Mouse (Mus musculus): ENCODE results near the gene Atg5. TPM values are rescaled to one million over a fixed set of nuclear protein-coding genes. Genes with fewer than 3 reads are reported as not detected.

Gene Atg5
- total and polyA plus RNA-seq, 2 experiments from 2014 or later, result 27.7 to 50.3 TPM

DNA sequence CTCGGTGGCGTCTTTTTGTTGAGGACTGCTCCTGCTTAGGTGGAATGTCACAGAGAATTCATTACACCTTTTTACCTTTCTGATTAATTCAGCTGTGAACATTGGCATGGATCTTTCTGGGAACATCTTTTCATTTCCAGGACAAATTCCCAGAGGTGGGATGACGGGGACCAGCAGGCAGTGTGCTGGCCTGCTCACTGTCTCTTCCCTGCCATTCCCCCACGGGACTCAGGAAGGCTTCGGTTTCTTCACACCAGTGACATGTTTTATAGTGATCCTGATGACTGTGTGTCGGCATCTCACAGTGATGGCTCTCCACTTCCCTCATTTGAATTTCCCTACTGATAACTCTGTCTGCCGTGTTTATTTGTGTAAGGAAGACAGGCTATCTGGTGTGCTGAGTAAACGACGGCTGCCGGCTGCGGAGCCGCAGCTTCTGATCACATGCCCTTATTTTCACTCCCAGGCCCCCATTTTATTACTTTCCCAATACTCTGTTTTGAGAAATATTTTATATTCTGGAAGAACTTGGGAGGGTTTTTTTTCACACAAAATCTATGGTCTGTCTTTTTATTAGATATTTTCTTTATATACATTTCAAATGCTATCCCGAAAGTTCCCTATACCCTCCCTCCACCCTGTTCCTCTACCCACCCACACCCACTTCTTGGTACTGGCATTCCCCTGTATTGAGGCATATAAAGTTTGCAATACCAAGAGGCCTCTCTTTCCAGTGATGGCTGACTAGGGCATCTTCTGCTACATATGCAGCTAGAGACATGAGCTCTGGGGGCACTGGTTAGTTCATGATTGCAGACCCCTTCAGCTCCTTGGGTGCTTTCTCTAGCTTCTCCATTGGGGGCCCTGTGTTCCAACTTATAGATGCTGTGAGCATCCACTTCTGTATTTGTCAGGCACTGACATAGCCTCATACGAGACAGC is 80.6 kb downstream of the Atg5 start:
- no peak overlapping the region for H3K27ac ChIP-seq (ENCODE audit: low read depth, low read length)
- H3K9me3 ChIP-seq (ENCODE audit: low read length), result no peaks in the 10 kb centered on the region
- H3K9ac ChIP-seq, result no peak overlapping the region
- H3K4me2 ChIP-seq (ENCODE audit: low read depth), result no peak overlapping the region
- no peak for ATAC-seq
- H3K36me3 ChIP-seq (ENCODE audit: insufficient read depth), result no peaks in the 10 kb centered on the region
- 78% methylated on average over 14 of the region's 14 CpGs for WGBS
- H3K4me1 ChIP-seq (ENCODE audit: insufficient read depth), result no peaks in the 10 kb centered on the region
- H3K27me3 ChIP-seq (ENCODE audit: insufficient read depth, low read length), result no peaks in the 10 kb centered on the region
- no peak overlapping the region for H3K4me3 ChIP-seq (ENCODE audit: low read depth, low read length)
- TF ChIP-seq CTCF (IDR thresholded peaks at IDR 0.05; ENCODE audit: low read depth), result no peak
- DNase-seq, result no peak

DNA sequence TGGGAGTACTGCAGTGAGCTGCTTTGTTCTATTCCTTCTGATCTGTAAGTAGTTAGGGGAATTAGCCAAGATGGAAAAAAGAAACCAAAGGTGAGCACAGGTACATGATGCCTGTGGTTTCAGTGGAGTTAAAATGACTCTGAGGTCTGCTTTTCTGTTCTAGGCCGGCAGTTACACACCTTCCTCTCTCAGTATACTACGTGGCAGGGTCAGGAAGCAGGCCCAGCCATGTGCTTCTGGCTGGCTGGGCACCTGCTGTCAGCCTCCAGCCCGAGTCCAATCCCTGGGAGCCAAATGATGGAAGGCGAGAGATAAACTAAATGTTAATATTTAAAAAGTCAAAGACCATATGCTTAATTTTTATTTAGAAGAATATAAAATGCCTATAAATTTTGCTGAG is 85.3 kb downstream of the Atg5 start:
- ATAC-seq, result no peak

DNA sequence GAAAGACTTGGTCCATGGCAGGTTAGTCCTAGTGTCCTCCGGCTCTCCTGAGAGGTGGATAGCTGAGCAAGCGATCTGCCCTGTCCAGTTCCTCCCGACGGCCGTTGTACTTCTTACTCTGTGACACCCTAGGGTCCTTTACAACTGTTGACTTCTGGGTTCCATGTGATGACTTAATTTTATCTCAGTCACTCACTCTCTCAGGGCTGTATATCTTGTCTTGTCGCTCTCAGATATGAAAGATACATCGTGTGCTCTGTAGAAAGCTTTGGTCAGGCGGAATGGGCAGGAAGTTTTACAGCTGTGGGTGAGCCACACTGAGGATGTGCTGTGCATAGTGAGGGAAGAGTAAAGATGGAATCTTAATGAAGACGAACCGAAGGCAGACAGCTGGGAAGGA is 86.2 kb downstream of the Atg5 start:
- no peak for ATAC-seq
- H3K4me3 ChIP-seq (ENCODE audit: low read depth, low read length), result no peak overlapping the region
- H3K27ac ChIP-seq (ENCODE audit: low read depth, low read length), result no peak overlapping the region
- H3K36me3 ChIP-seq (ENCODE audit: insufficient read depth), result no peaks in the 10 kb centered on the region
- H3K4me1 ChIP-seq (ENCODE audit: insufficient read depth), result no peaks in the 10 kb centered on the region
- no peak overlapping the region for H3K9ac ChIP-seq
- WGBS, result 91% methylated on average over 10 of the region's 10 CpGs
- no peak for TF ChIP-seq CTCF (IDR thresholded peaks at IDR 0.05; ENCODE audit: low read depth)
- H3K9me3 ChIP-seq (ENCODE audit: low read length), result no peaks in the 10 kb centered on the region
- DNase-seq, result no peak
- H3K4me2 ChIP-seq (ENCODE audit: low read depth), result no peak overlapping the region
- H3K27me3 ChIP-seq (ENCODE audit: insufficient read depth, low read length), result no peaks in the 10 kb centered on the region

More for the DNA sequence above, 85.3 kb downstream of the Atg5 start:
- no peak overlapping the region for H3K9ac ChIP-seq
- H3K4me2 ChIP-seq (ENCODE audit: low read depth), result no peak overlapping the region
- no peaks in the 10 kb centered on the region for H3K27me3 ChIP-seq (ENCODE audit: insufficient read depth, low read length)
- H3K9me3 ChIP-seq (ENCODE audit: low read length), result no peaks in the 10 kb centered on the region
- DNase-seq, result no peak
- no peak overlapping the region for H3K27ac ChIP-seq (ENCODE audit: low read depth, low read length)
- no peak overlapping the region for H3K4me3 ChIP-seq (ENCODE audit: low read depth, low read length)
- TF ChIP-seq CTCF (IDR thresholded peaks at IDR 0.05; ENCODE audit: low read depth), result no peak
- no peaks in the 10 kb centered on the region for H3K36me3 ChIP-seq (ENCODE audit: insufficient read depth)
- H3K4me1 ChIP-seq (ENCODE audit: insufficient read depth), result no peaks in the 10 kb centered on the region
- WGBS, result 66% methylated on average over 4 of the region's 4 CpGs

DNA sequence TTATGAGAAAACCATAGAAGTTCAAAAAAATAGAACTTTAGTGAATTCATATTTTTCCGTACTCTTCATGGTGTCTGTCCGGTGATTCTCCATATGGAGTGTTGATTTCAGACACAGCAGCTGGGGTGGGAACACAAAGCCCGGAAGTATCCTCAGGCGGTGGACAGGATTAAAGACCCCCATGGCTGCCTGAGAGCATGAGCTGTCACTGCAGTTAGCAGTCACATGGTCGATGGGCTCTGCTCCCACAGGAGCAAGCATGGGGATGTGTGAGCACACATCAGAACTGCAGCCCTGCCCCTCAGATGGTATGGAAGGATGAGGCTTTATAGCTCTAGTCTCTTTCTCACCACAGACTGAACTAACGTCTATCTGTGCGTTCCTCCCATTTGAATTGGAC is 87.1 kb downstream of the Atg5 start:
- Histone ChIP-seq H3K36me3 (ENCODE audit: insufficient read depth) (no peaks in the 10 kb centered on the region), H3K27ac (ENCODE audit: low read depth, low read length) (no peak overlapping the region), H3K9me3 (ENCODE audit: low read length) (no peaks in the 10 kb centered on the region), H3K4me1 (ENCODE audit: insufficient read depth) (no peaks in the 10 kb centered on the region), H3K4me3 (ENCODE audit: low read depth, low read length) (no peak overlapping the region), H3K27me3 (ENCODE audit: insufficient read depth, low read length) (no peaks in the 10 kb centered on the region), H3K4me2 (ENCODE audit: low read depth) (no peak overlapping the region), H3K9ac (no peak overlapping the region)
- WGBS, result 78% methylated on average over 7 of the region's 7 CpGs
- ATAC-seq (no peak), DNase-seq (no peak)
- TF ChIP-seq CTCF (IDR thresholded peaks at IDR 0.05; ENCODE audit: low read depth), result no peak

DNA sequence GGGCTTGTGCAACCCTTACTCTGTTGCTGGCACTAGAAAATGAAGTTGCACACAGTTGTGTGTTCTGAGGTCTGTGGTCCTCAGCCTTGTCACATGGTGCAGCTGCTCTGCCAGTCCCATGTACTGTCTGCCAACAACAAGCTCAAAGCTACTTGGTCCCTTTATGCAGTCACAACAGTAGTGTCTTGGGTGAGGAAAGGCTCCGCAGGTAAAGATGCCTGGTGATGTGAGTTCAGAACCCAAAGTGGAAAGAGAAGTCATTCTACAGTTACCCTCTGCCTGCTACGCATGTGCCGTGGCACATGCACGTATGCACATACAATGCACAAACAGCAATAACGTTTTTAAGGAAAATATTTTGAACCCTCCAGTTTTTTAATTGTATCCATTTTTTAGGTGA is 88.5 kb downstream of the Atg5 start:
- DNase-seq (no peak), ATAC-seq (no peak)
- Histone ChIP-seq H3K4me3 (ENCODE audit: low read depth, low read length) (no peak overlapping the region), H3K36me3 (ENCODE audit: insufficient read depth) (no peaks in the 10 kb centered on the region), H3K4me2 (ENCODE audit: low read depth) (no peak overlapping the region), H3K27me3 (ENCODE audit: insufficient read depth, low read length) (no peaks in the 10 kb centered on the region), H3K4me1 (ENCODE audit: insufficient read depth) (no peaks in the 10 kb centered on the region), H3K27ac (ENCODE audit: low read depth, low read length) (no peak overlapping the region), H3K9ac (no peak overlapping the region), H3K9me3 (ENCODE audit: low read length) (no peaks in the 10 kb centered on the region)
- WGBS, result 95% methylated on average over 5 of the region's 5 CpGs
- TF ChIP-seq CTCF (IDR thresholded peaks at IDR 0.05; ENCODE audit: low read depth), result no peak

DNA sequence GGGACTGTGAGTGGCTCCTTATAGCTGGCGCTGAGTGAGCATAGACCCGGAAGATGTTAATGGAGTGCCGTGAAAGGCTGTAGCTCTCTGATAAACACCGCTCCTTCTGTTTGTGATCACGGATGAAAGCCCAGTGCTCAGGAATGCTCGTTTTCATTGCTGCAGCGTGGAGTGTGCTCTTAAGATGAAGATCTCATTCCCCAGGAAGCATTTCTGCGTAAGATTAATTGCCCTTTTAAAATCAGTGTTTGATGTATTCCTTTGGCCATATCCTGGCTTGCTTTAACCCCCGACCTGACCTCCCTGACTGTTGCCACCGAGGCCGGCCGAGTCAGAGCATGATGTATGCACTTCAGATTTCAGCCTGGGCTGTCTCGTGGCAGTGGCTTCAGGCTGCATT is 89.2 kb downstream of the Atg5 start:
- H3K4me1 ChIP-seq (ENCODE audit: insufficient read depth), result no peaks in the 10 kb centered on the region
- WGBS, result 50% methylated on average over 13 of the region's 13 CpGs
- no peak overlapping the region for H3K9ac ChIP-seq
- H3K4me2 ChIP-seq (ENCODE audit: low read depth), result no peak overlapping the region
- H3K27ac ChIP-seq (ENCODE audit: low read depth, low read length), result no peak overlapping the region
- DNase-seq (no peak), ATAC-seq (no peak)
- H3K9me3 ChIP-seq (ENCODE audit: low read length), result no peaks in the 10 kb centered on the region
- H3K4me3 ChIP-seq (ENCODE audit: low read depth, low read length), result no peak overlapping the region
- no peaks in the 10 kb centered on the region for H3K36me3 ChIP-seq (ENCODE audit: insufficient read depth)
- no peaks in the 10 kb centered on the region for H3K27me3 ChIP-seq (ENCODE audit: insufficient read depth, low read length)
- TF ChIP-seq CTCF (IDR thresholded peaks at IDR 0.05; ENCODE audit: low read depth), result no peak

DNA sequence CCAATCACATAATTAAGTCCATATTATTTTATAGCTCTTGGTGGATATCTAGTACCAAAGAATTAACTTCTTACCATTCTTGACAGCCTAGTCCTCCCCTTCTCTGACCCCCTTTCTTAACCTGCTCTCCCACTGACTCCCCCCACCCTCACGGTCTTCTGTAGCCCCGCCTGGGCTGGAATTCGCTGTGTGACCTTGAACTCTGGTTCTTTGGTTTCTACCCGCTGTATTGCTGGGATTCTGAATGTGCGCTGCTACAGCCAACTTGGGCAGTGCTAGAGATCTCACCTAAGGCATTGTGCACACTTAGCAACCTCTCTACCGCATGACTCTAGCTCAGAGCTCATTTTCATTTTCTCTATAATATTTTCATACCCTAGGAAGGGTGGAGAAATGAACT is 90.7 kb downstream of the Atg5 start:
- Histone ChIP-seq H3K4me1 (ENCODE audit: insufficient read depth) (no peaks in the 10 kb centered on the region), H3K9me3 (ENCODE audit: low read length) (no peaks in the 10 kb centered on the region), H3K9ac (no peak overlapping the region), H3K36me3 (ENCODE audit: insufficient read depth) (no peaks in the 10 kb centered on the region), H3K27me3 (ENCODE audit: insufficient read depth, low read length) (no peaks in the 10 kb centered on the region), H3K4me3 (ENCODE audit: low read depth, low read length) (no peak overlapping the region), H3K4me2 (ENCODE audit: low read depth) (no peak overlapping the region), H3K27ac (ENCODE audit: low read depth, low read length) (no peak overlapping the region)
- WGBS, result 89% methylated on average over 6 of the region's 6 CpGs
- DNase-seq (no peak), ATAC-seq (no peak)
- TF ChIP-seq CTCF (IDR thresholded peaks at IDR 0.05; ENCODE audit: low read depth), result no peak

All from forebrain, postnatal 0 days (tissue).